Mouse (Mus musculus) testis, postnatal 14 days (tissue): Measurements from ENCODE around the gene Fchsd2.
A peak's percentile ranks its signal among the peaks of the same experiment; 100 is the strongest.

Source experiments
- DNase-seq: peaks from one replicate; pipeline ENCODE4 v3.0.0; 2021; ENCODE audit warnings: low spot score

The Fchsd2 gene

DNA sequence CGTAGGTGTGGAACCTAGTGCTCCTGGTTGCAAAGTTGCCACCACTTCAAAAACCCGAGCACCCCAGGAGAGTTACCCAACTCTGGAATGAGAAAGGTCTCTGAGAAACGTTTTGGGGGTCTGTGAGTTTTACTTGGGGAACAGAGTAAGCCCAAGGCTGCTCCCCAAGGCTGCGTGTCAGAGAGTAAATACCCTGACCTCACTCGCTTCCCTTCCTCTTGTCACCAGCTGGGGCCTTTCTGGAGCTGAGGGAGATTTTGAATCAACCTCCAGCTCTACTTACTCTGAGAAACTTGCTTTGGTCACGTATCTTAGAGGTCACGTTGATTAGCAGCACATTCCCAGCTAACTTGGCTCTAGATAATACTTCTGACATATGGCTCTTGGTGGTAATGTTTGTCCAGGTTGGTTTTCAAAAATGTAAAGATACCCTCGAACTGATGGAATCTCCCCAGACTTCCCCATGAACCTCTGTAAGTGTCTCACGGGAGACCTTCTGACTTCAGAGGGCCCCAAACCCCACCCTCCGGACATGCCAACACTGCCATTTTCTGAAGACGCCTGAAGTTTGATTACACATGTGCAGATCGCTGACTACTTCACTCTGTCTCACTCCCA, 20.4 kb upstream of the Fchsd2 start:
- DNase-seq, result no peak

GRCm38 (mm10) chr7:101074170-101074767, 18.4 kb upstream of the Fchsd2 start:
- no peak for DNase-seq

DNA sequence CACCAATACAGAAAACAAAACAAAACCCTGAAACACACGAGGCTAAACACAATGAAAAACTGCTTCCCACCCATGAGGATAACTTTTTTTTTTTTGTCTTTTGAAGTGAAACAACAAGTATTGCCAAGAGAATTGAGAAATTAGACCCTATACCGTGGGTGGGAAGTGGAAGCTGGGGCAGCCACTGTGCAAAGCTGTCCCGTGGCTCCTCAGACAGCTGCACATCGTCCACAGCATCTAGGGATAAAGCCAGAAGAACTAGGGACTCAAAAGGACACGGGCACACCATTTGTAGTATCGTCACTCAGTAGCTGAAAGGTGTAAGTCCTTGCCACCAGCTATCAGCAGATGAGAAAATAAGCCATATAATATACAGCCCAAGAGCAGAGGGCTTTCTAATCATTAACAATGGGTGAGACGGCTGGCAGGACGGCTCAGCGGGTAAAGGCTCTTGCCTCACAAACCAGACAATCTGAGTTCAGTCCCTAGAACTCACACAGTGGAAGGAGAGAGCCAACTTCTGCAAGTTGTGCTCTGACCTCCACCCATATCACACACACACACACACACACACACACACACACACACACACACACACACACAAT, 9.0 kb upstream of the Fchsd2 start:
- no peak for DNase-seq

DNA sequence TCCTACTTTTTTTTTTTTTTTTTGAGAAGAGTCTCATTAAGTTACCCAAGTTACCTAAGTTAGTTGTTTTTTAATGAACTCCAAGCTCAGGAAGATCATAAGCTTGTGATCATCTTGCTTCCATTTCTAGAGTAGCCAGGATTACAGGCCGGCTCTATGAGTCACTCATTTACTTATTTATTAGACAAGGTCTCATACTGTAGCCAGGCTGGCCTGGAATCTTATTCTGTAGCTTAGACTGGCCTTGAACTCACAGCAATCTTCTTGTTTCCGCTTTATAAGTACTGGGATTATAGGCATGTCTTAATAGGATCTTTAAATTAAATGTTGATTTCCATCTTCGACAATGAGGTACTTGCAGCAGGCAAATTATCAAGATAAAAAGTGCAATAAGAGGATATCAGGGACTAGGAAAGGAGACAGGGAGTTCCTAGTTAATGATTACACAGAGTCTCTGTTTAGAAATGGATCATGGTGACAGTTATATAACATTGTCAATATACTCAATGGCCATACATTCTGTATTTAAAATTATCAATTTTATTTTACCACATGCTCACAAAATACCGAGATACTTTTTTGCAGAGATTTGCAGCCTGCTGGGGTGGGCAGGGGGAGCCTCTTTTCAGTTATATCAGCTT, 7.7 kb upstream of the Fchsd2 start:
- DNase-seq, result no peak

- peak; percentile 25 for DNase-seq
Observed at GRCm38 (mm10) chr7:101085779-101086178, 6.9 kb upstream of the Fchsd2 start.

GRCm38 (mm10) chr7:101088687-101089086, 4.0 kb upstream of the Fchsd2 start:
- DNase-seq, result no peak

- no peak for DNase-seq
Observed at GRCm38 (mm10) chr7:101089242-101089641, 3.4 kb upstream of the Fchsd2 start.

- no peak for DNase-seq
Observed at GRCm38 (mm10) chr7:101093231-101093630, 568 bp downstream of the Fchsd2 start.

DNA sequence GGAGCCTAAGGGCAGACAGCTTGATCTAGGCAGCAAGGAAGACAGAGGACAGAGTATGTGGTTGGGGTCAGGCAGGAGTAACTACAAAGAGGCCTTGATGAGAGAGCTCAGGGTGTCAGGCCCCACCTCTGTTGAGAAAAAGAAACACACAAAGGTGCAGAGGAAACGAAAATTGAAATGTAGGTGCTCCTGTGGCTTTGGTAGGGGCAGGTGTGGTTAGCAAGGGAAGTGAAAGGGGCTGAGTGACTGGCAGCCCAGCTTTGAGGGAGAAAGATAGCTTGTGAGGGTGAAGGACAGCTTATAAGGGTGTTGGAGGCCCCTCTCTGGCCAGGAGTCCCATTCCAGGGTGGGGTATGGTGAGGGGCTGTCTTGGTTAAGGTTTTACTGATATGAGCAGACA, 2.1 kb downstream of the Fchsd2 start:
- DNase-seq, result no peak

- DNase-seq, result no peak
Observed at GRCm38 (mm10) chr7:101095560-101095959, 2.9 kb downstream of the Fchsd2 start.

- DNase-seq, result no peak
Observed at GRCm38 (mm10) chr7:101096576-101096975, 3.9 kb downstream of the Fchsd2 start.

- DNase-seq, result no peak
Observed at GRCm38 (mm10) chr7:101097084-101097483, 4.4 kb downstream of the Fchsd2 start.

GRCm38 (mm10) chr7:101099981-101100380, 7.3 kb downstream of the Fchsd2 start:
- no peak for DNase-seq

- no peak for DNase-seq
Observed at GRCm38 (mm10) chr7:101101156-101101691, 8.6 kb downstream of the Fchsd2 start.

DNA sequence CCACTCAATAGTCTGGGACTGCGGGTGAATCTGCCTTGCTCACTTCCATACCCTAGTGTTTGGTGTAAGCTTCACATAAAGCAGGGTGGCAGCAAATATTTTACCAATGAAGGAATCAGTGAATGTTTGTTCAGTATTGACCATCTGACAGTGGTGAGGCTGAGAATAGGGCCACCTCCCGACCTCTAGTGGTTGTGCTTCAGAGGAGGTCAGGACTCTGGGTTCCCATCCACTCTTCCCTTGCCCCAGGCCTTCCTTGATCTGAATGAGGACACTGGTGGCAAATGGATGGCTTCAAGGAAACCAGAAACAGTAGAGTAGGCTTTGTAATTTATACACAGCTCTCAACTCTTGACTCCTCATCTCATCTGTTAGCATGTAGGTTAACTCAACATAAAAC, 14.0 kb downstream of the Fchsd2 start:
- no peak for DNase-seq

- DNase-seq, result peak; percentile 43
Observed at GRCm38 (mm10) chr7:101107073-101107810, 14.6 kb downstream of the Fchsd2 start.

GRCm38 (mm10) chr7:101107968-101108652, 15.4 kb downstream of the Fchsd2 start:
- DNase-seq, result peak; percentile 95

DNA sequence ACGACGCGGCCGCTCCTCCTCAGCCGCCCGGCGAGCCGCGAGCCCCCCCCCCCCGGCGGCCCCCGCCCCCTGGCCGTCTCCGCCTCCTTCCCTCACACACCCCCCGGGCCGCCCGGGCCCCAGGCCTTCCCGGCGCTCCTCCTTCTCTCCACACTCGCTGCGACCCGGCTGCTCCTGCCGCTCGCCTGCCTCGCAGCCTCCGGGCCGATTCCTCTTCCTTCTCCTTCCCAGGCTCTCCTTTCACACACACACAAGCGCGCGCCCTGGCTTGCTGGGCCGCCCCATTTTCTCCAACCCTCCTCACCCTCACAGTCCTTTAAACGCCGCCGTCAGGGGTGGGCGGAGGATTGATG, 16.0 kb downstream of the Fchsd2 start:
- DNase-seq, result peak; percentile 87

DNA sequence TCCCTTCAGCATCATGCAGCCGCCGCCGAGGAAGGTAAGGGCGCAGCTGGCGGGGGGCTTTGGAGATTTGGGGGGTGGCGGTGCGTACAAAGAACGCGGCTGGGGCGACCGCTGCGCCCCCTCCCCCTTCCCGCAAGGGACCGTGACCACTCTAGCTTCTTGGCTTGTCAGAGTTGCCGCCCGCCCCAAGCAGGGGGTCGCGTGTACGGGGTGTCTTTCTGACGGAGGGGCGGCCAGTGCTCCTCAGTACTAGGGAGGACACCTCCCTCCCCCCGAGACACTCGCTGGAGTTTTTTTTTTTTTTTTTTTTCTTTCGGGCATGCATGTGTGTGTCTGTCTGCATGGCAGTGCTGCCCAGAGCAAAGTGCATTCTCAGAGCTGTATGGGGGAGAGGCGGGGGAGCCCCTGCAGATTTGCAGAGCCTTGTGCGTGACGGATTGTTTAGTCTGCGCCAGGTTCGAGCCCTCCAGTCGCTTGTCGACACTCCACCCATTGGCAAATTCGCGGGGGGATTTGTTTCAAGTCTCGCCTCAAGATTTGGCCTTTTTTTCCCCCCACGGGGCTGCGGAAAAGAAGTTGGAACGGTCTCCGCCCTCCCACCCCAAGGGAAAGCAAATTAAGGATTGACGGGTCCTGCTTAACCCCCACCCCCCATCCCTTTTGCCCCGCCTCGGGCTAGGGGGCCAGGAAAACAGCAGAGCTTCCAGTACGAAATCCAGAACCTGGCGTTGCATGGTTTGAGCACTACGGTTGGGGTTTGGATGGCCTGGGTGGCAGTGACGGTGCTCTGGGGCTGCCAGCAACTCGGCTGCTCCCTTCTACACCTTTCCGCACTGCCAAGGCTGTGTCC, 16.6 kb downstream of the Fchsd2 start:
- DNase-seq, result peak; percentile 67

GRCm38 (mm10) chr7:101109856-101110350, 17.2 kb downstream of the Fchsd2 start:
- peak; percentile 29 for DNase-seq

DNA sequence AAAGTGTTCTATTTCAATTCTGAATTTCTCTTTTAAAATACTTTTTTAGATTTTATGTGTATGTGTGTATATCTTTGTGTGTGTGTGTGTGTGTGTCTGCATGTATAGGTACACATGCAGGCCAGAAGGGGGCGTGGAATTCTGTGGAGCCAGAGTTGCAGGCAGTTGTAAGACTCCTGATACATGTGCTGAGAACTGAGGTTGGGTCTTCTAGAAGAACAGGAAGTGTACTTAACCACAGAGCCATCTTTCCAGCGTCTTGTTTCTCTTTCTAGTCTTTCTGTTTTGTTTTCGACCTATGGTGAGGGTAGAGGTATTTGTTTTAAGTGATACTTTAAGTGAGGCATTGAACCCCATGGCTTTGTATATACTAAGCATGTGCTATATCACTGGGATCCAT, 20.7 kb downstream of the Fchsd2 start:
- no peak for DNase-seq
